Mouse (Mus musculus) intestine, embryonic 16.5 days (tissue): ENCODE data around the gene Fyn. TPM values are rescaled to one million over a fixed set of nuclear protein-coding genes. Genes with fewer than 3 reads are reported as not detected.

Experiments used
- ATAC-seq: fragments of 200-750 bp; cut with Nextera tagmentation; 2 replicates; pipeline ENCODE4 v1.8.0; 2017; ENCODE audit warnings: moderate TSS enrichment, moderate library complexity
- H3K27ac ChIP-seq: fragments of 300-500 bp; sonication (generic); 2 replicates; pipeline ENCODE4 v1.5.1; 2014; ENCODE audit warnings: mild to moderate bottlenecking, low read length
- H3K27me3 ChIP-seq: fragments of 300-500 bp; sonication (generic); replicated peaks from 2 replicates; pipeline ENCODE4 v1.6.1; 2014; ENCODE audit warnings: low read length, control low read depth, mixed read lengths; ENCODE audit not compliant: control insufficient read depth, insufficient read depth
- H3K36me3 ChIP-seq: fragments of 300-500 bp; sonication (generic); 2 replicates; pipeline ENCODE4 v1.6.1; 2014; ENCODE audit warnings: low read length, control low read depth; ENCODE audit not compliant: control insufficient read depth, insufficient read depth
- H3K4me1 ChIP-seq: fragments of 300-500 bp; sonication (generic); 2 replicates; pipeline ENCODE4 v1.6.1; 2014; ENCODE audit warnings: low read length, control low read depth, mixed read lengths; ENCODE audit not compliant: control insufficient read depth, insufficient read depth
- H3K4me2 ChIP-seq: fragments of 300-500 bp; sonication (generic); 2 replicates; pipeline ENCODE4 v1.6.1; 2014; ENCODE audit warnings: low read depth, low read length, control low read depth
- H3K4me3 ChIP-seq: fragments of 300-500 bp; sonication (generic); 2 replicates; pipeline ENCODE4 v1.5.1; 2014; ENCODE audit warnings: mild to moderate bottlenecking, low read length
- H3K9ac ChIP-seq: fragments of 300-500 bp; sonication (generic); 2 replicates; pipeline ENCODE4 v1.6.1; 2014; ENCODE audit warnings: low read depth, low read length
- H3K9me3 ChIP-seq: fragments of 300-500 bp; sonication (generic); 2 replicates; pipeline ENCODE4 v1.6.1; 2016; ENCODE audit warnings: low read length, control low read depth; ENCODE audit not compliant: control insufficient read depth
- WGBS: fragments of 180-500 bp; shearing (Covaris S2); extraction: QIAGEN DNeasy Blood & Tissue Kit; methylation state at CpG from one replicate; pipeline ENCODE4 v1.1.7; 2014; 5-methylcytosine and 5-hydroxymethylcytosine counted together
- polyA plus RNA-seq: library from polyadenylated mRNA; unstranded; fragments of >200 nt; fragmentation: Nextera tagmentation; extraction: Ambion mirVana; gene quantifications from 2 replicates; pipeline ENCODE4 v1.2.1, GENCODE M21; 2015

The Fyn gene
- polyA plus RNA-seq, 1 experiment from 2014 or later = 16.1 TPM

DNA sequence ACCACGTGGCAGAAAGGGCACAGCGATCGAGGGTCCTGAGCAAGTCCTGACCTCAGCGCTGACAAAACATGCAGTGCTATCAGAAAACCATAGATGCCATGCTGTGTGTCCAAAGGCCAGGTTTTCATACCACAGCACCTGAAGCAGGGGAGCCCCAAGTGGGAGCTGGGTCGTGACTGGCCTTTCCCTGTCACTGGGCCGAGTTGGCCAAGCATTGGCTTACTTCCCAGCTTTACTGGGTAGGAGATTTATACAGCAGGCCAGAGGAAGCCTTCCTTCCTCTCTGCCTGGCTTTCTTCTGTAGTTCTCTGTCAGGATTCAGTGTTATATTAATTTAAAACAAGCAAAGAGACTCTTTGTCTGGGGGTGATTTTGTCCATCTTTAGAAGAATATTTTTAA lies 35.1 kb downstream of the Fyn start:
- no peaks in the 10 kb centered on the region for H3K9me3 ChIP-seq
- H3K27ac ChIP-seq = no peak overlapping the region
- H3K4me1 ChIP-seq = peaks cover 14% of the 10 kb centered on the region
- H3K4me2 ChIP-seq = no peak overlapping the region
- ATAC-seq = no peak
- H3K4me3 ChIP-seq = no peak overlapping the region
- no peaks in the 10 kb centered on the region for H3K27me3 ChIP-seq
- no peak overlapping the region for H3K9ac ChIP-seq
- 82% methylated on average over 6 of the region's 6 CpGs for WGBS
- H3K36me3 ChIP-seq = no peaks in the 10 kb centered on the region

DNA sequence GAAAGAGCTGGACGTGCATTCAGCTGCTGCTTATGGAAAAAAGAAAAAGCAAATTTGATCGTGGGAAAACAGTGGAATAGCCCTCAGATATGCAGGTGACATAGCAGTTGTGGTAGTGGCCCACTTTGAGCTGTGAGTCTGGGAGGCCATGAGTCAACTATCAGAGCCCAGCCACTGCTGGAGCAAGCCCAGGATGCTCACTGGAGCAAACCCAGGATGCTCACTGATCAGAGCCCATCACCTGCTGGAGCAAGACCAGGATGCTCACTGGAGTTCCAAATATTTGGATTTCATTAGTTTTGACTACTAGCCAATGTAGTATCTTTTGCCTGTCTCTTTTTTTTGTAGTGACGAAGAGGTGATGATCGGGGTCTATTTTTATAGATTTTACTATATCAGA lies 35.5 kb downstream of the Fyn start:
- WGBS = 85% methylated on average over 4 of the region's 4 CpGs
- Histone ChIP-seq H3K27me3 (no peaks in the 10 kb centered on the region), H3K4me3 (no peak overlapping the region), H3K36me3 (no peaks in the 10 kb centered on the region), H3K4me2 (no peak overlapping the region), H3K27ac (no peak overlapping the region), H3K9ac (no peak overlapping the region), H3K9me3 (no peaks in the 10 kb centered on the region), H3K4me1 (peaks cover 14% of the 10 kb centered on the region)
- ATAC-seq = no peak

DNA sequence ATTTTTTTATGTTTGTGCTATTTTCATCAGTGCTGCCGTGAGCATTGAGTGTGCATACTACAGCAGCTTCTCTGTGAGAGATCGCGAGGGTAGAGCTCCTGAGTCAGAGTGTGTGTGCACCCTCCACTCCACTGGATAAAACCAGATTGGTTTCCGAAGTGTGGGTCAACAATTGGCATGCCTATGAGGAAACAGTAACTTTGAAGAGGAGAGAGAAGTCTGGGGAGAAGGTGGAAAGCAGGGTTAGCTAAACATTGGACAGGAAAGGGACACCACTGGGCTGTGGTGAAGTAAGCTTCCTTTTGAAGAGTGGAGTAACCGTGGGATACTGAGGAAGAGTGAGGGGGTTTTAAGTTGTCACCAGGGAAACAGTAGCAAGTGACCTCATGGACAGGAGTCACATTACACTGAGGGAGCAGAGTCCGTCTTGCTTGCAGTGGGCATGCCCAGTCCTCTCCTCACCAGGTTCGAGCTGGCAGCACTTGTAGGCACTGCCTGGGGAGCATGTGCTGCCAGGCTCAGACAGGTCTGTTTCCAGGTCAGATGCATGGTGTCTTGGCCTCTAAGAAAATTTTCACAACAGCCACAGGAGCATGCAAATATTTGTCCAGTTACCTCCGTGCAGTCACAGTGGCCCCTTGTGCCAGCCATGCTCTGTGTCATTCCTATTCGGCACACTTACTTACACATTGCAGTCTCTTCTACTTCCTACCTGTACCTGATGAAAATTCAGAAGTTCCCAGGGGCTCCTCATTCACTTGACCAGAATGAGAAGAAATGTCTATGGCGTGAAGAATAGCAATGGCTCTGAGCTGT lies 37.5 kb downstream of the Fyn start:
- Histone ChIP-seq H3K9me3 (no peaks in the 10 kb centered on the region), H3K4me1 (peaks cover 14% of the 10 kb centered on the region), H3K27me3 (no peaks in the 10 kb centered on the region), H3K4me2 (no peak overlapping the region), H3K4me3 (no peak overlapping the region), H3K27ac (no peak overlapping the region), H3K9ac (no peak overlapping the region), H3K36me3 (no peaks in the 10 kb centered on the region)
- WGBS = 59% methylated on average over 10 of the region's 10 CpGs
- ATAC-seq = peak; percentile 68; the same call in 1 of the 2 replicates

DNA sequence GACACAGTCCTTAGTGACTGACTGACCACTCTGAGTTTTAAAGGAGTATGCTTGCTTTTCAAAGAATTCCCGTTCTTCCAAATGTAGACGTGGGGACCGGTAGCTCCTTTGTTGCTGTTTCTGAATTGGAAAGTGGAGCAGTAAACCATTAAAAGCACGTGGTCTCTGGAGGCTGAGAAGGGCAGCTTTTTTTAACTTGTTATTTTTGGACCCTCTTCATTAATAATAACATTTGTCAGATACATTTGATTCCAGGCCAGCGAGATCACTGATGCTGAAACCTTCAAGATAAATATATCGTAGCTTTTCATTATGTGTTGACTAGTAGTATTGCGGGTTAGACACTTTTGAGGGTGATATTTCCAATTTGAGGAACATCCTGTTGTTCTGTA lies 38.1 kb downstream of the Fyn start:
- Histone ChIP-seq H3K4me2 (no peak overlapping the region), H3K27ac (no peak overlapping the region), H3K27me3 (no peaks in the 10 kb centered on the region), H3K36me3 (no peaks in the 10 kb centered on the region), H3K9me3 (no peaks in the 10 kb centered on the region), H3K9ac (no peak overlapping the region), H3K4me3 (no peak overlapping the region), H3K4me1 (peaks cover 14% of the 10 kb centered on the region)
- WGBS = 60% methylated on average over 7 of the region's 7 CpGs
- ATAC-seq = no peak

DNA sequence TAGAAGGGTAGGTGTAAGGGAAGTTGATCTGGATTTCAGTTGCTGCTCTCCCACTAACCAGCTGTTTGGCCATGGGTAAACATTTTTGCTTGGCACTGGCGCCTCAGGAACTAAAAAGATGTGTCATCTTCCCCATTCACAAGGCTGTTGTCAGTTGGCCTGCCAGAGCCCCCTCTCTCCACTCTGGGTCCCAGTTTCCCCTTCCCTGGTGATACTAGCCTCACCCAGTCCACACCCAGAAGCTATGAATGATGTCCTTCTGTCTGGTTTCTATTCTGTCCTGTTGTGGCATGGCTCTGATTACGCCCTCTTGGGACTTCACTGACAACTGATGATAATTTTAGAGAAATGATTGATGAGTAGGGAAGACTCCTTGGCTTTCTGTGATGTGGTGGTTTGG lies 38.9 kb downstream of the Fyn start:
- Histone ChIP-seq H3K9me3 (no peaks in the 10 kb centered on the region), H3K4me3 (no peak overlapping the region), H3K36me3 (no peaks in the 10 kb centered on the region), H3K9ac (no peak overlapping the region), H3K4me2 (no peak overlapping the region), H3K4me1 (peaks cover 14% of the 10 kb centered on the region), H3K27ac (no peak overlapping the region), H3K27me3 (no peaks in the 10 kb centered on the region)
- ATAC-seq = no peak
- WGBS = 90% methylated on average over 2 of the region's 2 CpGs

DNA sequence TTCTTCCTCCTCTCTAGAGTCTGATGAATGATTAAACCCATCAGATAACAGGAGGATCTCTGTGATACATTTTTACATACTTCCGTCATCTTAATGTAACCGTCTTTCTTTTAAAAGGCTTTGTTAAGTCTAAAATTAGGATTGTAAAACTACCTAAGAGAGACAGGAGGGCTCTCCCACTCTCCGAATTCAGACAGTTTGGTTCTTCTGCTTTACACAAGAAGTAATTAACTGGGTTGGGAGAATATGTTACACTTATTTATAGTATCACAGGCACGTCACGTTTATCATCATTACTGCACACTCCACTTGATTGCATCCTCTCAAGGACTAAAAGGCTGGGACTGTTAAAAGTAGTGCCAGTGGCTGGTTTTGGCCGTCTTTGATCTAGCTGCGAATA lies 40.9 kb downstream of the Fyn start:
- ATAC-seq = no peak
- 60% methylated on average over 7 of the region's 7 CpGs for WGBS
- H3K4me3 ChIP-seq = no peak overlapping the region
- H3K27me3 ChIP-seq = no peaks in the 10 kb centered on the region
- H3K4me1 ChIP-seq = peaks cover 14% of the 10 kb centered on the region
- H3K27ac ChIP-seq = no peak overlapping the region
- no peak overlapping the region for H3K4me2 ChIP-seq
- H3K9ac ChIP-seq = no peak overlapping the region
- no peaks in the 10 kb centered on the region for H3K36me3 ChIP-seq
- no peaks in the 10 kb centered on the region for H3K9me3 ChIP-seq

DNA sequence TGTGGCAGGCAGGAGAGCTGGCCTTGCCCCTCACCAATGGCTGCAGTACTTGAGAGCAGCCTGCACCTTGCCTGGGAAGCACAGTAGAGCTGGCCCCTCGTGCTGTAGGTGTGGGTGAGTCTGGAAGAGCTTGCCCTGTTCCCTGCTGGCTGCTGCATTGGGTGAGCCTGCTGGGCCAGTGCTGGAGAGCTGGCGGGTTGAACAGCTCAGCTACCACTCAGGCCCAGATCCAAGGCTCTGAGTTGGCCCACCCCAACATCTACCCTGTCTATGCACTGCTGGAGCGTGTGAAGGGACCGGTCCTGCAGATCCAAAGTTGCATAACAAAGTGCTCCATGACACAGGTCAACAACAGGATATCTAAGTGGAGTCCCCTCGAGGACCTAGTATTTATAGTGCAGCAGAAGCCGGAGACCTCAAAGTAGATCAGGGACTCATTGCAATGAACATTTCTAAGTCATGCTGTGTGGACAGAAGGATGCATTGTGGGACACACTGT lies 41.5 kb downstream of the Fyn start:
- Histone ChIP-seq H3K9ac (no peak overlapping the region), H3K27ac (no peak overlapping the region), H3K4me1 (peaks cover 10% of the 10 kb centered on the region), H3K9me3 (no peaks in the 10 kb centered on the region), H3K27me3 (no peaks in the 10 kb centered on the region), H3K36me3 (no peaks in the 10 kb centered on the region), H3K4me2 (no peak overlapping the region), H3K4me3 (no peak overlapping the region)
- ATAC-seq = no peak
- WGBS = 77% methylated on average over 6 of the region's 6 CpGs

DNA sequence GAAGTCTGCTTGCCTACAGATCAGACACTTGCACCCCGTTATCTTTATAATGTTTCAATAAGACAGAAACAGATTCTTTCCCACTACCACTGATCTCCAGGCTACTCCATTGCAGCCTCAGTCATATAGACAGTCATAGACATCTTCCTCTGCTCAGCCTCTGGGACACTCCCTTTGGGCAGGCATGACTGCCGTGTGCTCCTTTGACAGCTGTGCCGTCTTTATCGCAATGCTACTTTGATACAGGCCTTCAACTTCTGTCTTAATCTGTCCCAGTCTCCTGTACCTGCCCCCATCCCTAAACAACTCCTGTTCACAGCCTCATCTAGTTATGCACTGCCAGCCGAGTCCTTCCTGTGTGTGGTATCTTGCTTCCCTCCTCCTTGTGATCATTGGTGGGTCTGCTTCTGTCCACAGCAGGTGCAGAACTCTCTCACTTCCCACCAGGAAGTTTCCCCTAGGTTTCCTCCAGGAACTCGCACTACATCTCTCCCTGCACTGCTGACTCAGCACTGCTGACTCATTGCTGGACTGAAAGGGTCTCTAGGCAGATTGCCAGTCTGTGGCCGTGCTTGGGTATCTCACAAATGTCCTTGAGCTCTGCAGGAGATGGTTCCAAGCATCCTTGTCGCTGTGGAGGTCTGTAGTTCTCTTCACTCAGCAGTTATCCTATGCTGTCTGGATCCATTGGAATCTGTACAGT lies 43.4 kb downstream of the Fyn start:
- Histone ChIP-seq H3K9ac (no peak overlapping the region), H3K4me2 (no peak overlapping the region), H3K4me1 (peaks cover 2% of the 10 kb centered on the region; the same call in 1 of the 2 replicates), H3K27me3 (no peaks in the 10 kb centered on the region), H3K4me3 (no peak overlapping the region), H3K9me3 (no peaks in the 10 kb centered on the region), H3K36me3 (no peaks in the 10 kb centered on the region), H3K27ac (no peak overlapping the region)
- no peak for ATAC-seq
- WGBS = 75% methylated on average over 8 of the region's 8 CpGs

DNA sequence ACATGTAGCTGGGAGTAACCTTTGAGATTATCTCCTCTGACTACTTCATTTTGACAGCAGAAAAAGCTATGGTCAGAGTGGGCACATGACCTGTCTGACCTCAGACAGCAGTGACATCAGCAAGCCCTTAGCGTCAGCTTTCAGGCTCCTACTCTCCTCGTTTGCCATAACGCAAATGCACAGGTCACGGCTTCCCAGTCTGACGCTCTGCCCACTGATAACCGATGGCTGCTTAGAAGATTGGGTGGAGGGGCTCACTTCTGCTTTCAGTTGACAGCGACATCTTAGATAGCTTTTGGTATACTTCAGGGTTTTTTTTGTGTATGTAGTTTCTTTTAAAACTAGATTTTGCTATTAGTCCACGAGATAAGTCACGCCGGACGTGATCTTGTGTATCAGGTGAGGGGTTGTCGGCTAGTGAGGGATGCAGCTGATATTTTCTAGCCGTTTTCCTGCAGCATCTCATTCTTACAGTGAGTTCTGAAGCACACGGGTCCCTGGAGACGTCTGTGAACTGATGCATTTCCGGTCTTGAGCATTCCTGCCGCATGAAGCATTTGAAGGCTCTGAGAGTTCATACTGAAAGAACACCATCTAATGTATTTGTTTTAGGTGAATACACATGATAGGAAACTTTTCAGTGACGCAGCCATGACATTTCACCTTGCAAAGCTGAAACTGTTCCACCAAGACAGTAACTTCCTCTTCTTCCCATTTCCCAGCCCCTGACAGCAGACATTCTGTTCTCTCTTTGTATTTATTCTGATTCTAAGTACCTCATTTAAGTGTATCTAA lies 44.4 kb downstream of the Fyn start:
- Histone ChIP-seq H3K9me3 (no peaks in the 10 kb centered on the region), H3K36me3 (no peaks in the 10 kb centered on the region), H3K4me1 (peaks cover 10% of the 10 kb centered on the region; the same call in 1 of the 2 replicates), H3K27ac (no peak overlapping the region), H3K4me2 (no peak overlapping the region), H3K4me3 (no peak overlapping the region), H3K9ac (no peak overlapping the region), H3K27me3 (no peaks in the 10 kb centered on the region)
- ATAC-seq = no peak
- 74% methylated on average over 18 of the region's 18 CpGs for WGBS
